Mouse (Mus musculus): ENCODE results near the gene Tmem100. TPM values are rescaled to one million over a fixed set of nuclear protein-coding genes. Genes with fewer than 3 reads are reported as not detected.

The Tmem100 gene
- polyA plus RNA-seq, 1 experiment: 0.58 TPM

DNA sequence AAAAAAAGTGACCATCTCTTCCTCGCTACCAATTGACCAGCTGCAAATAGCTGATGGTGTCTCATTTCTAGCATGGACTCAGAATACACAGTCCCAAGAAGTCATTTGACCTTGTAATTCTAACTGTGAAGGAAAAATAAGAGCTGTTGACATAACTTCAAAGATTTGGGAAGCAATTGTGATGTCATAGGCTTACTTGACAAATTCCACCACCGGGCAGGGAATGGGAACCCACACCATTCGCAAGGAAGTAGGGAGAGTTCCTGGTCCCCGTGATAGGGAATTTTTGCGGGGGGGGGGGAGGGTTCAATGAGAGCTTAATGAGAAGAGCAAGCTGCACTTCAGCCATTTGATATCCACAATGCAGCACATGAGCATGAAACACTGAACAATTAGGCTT is 43.1 kb downstream of the Tmem100 start:
- no peak for TF ChIP-seq GATA1 (IDR thresholded peaks at IDR 0.05; ENCODE audit: low read length)

DNA sequence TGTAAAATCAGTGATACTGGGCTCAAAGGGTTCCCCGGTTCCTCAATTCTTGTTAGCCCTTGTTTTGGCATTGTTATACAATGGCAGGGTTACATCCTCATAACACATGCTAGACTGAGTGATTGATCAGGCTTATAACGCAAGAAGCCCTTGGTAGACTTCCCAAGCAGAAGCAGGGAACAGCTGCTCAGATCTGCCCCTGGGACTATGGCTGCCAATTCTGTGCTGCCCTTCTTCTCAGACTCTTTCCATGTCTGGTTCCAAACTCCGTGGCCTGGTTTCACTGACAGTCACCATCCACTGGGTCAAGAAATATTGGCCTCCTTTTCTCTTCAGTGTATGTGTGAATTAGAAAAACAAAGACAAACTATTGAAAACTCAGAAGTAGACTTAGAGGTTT is 46.5 kb downstream of the Tmem100 start:
- no peak for TF ChIP-seq GATA1 (IDR thresholded peaks at IDR 0.05; ENCODE audit: low read length)

DNA sequence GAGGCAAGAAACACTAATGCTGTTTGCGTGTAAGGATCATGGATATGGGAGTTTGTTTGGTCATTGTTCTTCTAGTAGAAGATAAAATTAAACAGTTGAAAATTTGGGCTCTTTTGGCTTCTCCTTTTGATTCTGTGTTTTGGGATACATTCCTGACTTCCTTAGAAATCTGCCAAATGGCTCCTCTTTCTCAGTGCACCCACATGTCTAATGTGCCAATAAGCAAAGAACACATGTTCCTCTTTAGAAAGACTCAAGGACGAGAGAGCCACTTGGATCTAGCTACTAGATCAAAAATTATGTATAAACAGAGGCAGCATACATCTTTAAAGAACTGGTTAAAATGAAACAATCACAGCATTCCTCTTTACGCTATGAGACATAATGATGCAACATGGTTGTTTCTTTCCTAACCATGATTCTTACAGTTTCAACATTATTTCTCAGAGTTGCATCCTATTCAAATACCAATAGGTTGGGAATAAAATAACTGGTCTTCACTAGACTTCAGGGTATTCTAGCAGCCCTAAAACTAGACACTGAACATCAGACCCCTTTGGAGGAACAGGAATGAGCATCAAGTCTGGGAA is 50.6 kb downstream of the Tmem100 start:
- no peak for TF ChIP-seq GATA1 (IDR thresholded peaks at IDR 0.05; ENCODE audit: low read length)

DNA sequence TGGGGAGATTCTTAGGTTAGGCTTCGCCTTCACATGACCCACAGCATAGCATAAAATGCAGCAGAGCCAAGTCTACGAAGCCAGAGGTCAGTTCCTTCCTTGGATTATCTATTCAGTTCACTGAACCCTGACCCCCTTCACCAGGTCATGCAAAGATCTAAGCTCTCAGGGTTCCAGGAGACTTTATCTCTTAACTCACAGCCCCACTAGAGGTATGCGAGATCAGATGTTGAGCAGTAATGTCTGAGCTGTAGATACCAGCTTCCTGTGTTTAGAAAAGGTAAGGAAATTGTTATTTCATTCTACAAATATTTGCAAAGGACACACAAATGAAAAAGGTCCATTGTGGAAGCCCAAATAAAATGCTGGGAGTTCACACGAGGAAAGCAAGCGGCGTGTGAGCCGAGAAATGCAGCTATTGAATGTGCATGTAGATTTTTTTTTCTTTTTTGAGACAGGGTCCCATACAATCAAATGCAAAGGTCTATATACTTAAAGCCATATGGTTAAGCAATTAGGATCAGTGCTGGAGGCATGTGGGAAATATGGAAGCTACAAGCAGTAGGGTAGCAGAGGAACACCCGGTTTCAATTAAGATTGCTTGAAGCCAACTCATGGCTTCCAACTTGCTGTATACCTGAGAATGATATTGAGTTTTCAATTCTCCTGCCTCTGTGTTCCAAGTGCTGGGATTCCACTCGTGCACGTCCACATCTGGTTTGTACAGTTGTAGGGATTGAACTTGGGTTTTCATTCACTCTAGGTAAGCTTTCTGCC is 51.9 kb downstream of the Tmem100 start:
- TF ChIP-seq GATA1 (IDR thresholded peaks at IDR 0.05; ENCODE audit: low read length): no peak

DNA sequence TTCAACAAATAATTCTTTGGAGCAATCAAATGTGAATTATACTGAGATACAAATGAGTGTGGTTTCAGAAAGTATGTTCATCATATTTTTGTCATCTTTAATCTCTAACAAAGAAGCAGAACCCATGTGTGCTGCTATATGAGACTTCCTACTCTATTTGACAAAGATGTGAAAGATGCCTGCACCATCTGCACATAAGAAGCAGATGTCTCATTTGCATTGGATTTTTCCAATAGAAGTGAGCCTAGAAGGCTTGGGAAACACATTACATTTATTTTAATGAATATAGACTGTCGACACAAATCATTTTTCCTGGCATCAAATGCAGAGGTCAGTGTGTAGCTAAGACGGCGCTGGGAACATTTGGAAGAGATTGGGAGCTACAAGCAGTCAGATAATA is 52.9 kb downstream of the Tmem100 start:
- no peak for TF ChIP-seq GATA1 (IDR thresholded peaks at IDR 0.05; ENCODE audit: low read length)

DNA sequence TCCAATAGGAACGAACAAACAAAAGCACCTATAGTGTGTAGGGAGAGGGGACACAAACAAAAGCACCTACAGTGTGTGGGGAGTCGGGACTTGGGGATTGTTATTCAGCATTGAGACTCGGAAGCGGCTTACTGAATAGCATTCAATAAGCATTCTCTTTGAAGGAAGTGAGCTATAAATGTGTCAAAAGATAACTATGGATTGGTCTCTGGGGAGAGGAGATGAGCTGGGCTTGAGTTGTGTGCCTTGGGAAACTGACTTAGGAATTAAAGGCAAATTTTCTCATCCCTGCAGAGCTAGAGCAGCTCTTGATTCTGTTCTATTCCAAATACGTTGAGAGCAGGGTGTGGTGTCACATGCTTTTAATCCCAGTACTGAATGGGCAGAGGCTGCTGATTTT is 54.0 kb downstream of the Tmem100 start:
- TF ChIP-seq GATA1 (IDR thresholded peaks at IDR 0.05; ENCODE audit: low read length): no peak

Other genes with a start within 250 kb of the Tmem100 start
- gene Pctp, start 27.5 kb upstream of the Tmem100 start, polyA plus RNA-seq (2012): 2.3 and 3.1 TPM in 2 replicates
- gene Gm45716, start 157.3 kb downstream of the Tmem100 start, polyA plus RNA-seq (2012): 0.92 and 1.3 TPM in 2 replicates
- gene Mmd, start 219.1 kb downstream of the Tmem100 start, polyA plus RNA-seq (2012): 2.8 and 3.4 TPM in 2 replicates